Mouse (Mus musculus): ENCODE measurements around the gene Armc10.

DNA sequence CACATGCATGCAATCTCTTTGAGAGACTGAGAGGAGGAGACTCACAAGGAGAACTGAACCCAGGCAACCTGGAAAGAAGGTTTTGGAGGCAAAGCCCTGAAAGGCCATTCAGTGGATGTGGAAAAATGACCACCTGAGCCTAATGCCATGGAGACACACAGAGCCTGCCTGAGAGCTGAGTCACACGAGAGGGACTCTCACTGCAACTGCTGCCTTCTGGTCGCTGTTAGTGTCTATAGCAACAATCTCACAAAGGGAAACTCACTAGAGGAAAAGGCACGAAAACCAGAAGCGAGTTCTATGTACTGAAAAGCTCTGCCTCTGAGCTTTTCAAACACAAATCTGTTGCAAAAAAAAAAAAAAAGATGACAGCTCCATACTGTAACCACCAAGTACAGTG, 41.4 kb downstream of the Armc10 start:
- no peak for TF ChIP-seq POLR2A (IDR thresholded peaks at IDR 0.05; ENCODE audit: borderline replicate concordance, extremely low read depth, low read depth, low read length)
- TF ChIP-seq CTCF (IDR thresholded peaks at IDR 0.05; ENCODE audit: insufficient read depth, low read length), result no peak
